Mouse (Mus musculus) brain, embryonic 14.5 days (tissue): ENCODE data around the gene Mbnl2.

ENCODE experiments used
- CTCF ChIP-seq: fragments of 200-500 bp; IDR thresholded peaks from 2 replicates; pipeline ENCODE4 v1.5.1; 2012; ENCODE audit warnings: inconsistent platforms, mild to moderate bottlenecking, moderate library complexity, borderline replicate concordance; ENCODE audit not compliant: insufficient read depth, insufficient read length; ENCODE audit errors: extremely low read depth
- POLR2A ChIP-seq: fragments of 200-500 bp; IDR thresholded peaks from 2 replicates; pipeline ENCODE4 v1.6.1; 2012; ENCODE audit warnings: mild to moderate bottlenecking, inconsistent platforms, borderline replicate concordance; ENCODE audit not compliant: poor library complexity, insufficient read depth, insufficient read length, severe bottlenecking; ENCODE audit errors: extremely low read depth

GRCm38 (mm10) chr14:120342321-120342720 lies 66.9 kb downstream of the Mbnl2 start:
- TF ChIP-seq CTCF (no peak), POLR2A (no peak)
